Mouse (Mus musculus) small intestine, adult 2 months (tissue): Measurements from ENCODE around the gene Cpxm2.

Source experiments
- CTCF ChIP-seq: fragments of 200-500 bp; IDR thresholded peaks from 2 replicates; pipeline ENCODE4 v1.5.1; 2012; ENCODE audit warnings: low read depth, mild to moderate bottlenecking, control low read depth, inconsistent platforms, low read length, moderate library complexity, mixed read lengths; ENCODE audit not compliant: insufficient replicate concordance, insufficient read length; ENCODE audit errors: extremely low read depth
- POLR2A ChIP-seq: fragments of 200-500 bp; IDR thresholded peaks from 2 replicates; pipeline ENCODE4 v1.6.1; 2012; ENCODE audit warnings: low read depth, mild to moderate bottlenecking, control low read depth, inconsistent platforms, low read length, moderate library complexity

- TF ChIP-seq POLR2A: no peak
- no peak for TF ChIP-seq CTCF
These were observed 19.8 kb upstream of the Cpxm2 start for GRCm38 (mm10) chr7:132174296-132174695.
